Mouse (Mus musculus): Measurements from ENCODE around the gene Trim62. TPM values are rescaled to one million over a fixed set of nuclear protein-coding genes. Genes with fewer than 3 reads are reported as not detected.

Gene Trim62
- polyA plus RNA-seq, 2 experiments, result 9.2 TPM

GRCm38 (mm10) chr4:128947326-128947933 lies 64.0 kb downstream of the Trim62 start:
- no peak for DNase-seq (ENCODE audit: low spot score)
- 0 out of 2 replicates have a peak, but pooled peaks cover 4% of the 10 kb centered on the region for H3K4me1 ChIP-seq (ENCODE audit: control insufficient read depth, insufficient read depth, low read length)
- H3K9me3 ChIP-seq (ENCODE audit: control insufficient read depth, low read length), result no peaks in the 10 kb centered on the region
- H3K27ac ChIP-seq (replicated peaks; ENCODE audit: low read depth, low read length), result no peak overlapping the region
- H3K27me3 ChIP-seq (ENCODE audit: control insufficient read depth, insufficient read depth, low read length), result no peaks in the 10 kb centered on the region
- no peak for ATAC-seq (ENCODE audit: low FRiP score, low read depth)
- no peak overlapping the region for H3K4me3 ChIP-seq (replicated peaks; ENCODE audit: low read length)
- TF ChIP-seq POLR2A (IDR thresholded peaks at IDR 0.05; ENCODE audit: borderline replicate concordance, extremely low read depth, insufficient read depth, insufficient read length), result no peak
- WGBS, result 14% methylated on average over 18 of the region's 18 CpGs
- no peak overlapping the region for H3K4me2 ChIP-seq (replicated peaks; ENCODE audit: low read depth, low read length, severe bottlenecking)
- H3K36me3 ChIP-seq (ENCODE audit: control insufficient read depth, insufficient read depth, low read length), result peaks cover 4% of the 10 kb centered on the region; the same call in 1 of the 2 replicates
- no peak overlapping the region for H3K9ac ChIP-seq (ENCODE audit: low read depth, low read length, severe bottlenecking)

- H3K4me2 ChIP-seq (replicated peaks; ENCODE audit: low read depth, low read length, severe bottlenecking), result no peak overlapping the region
- H3K27me3 ChIP-seq (ENCODE audit: control insufficient read depth, insufficient read depth, low read length), result no peaks in the 10 kb centered on the region
- H3K9ac ChIP-seq (ENCODE audit: low read depth, low read length, severe bottlenecking), result no peak overlapping the region
- H3K9me3 ChIP-seq (ENCODE audit: control insufficient read depth, low read length), result no peaks in the 10 kb centered on the region
- no peak overlapping the region for H3K4me3 ChIP-seq (replicated peaks; ENCODE audit: low read length)
- H3K27ac ChIP-seq (replicated peaks; ENCODE audit: low read depth, low read length), result no peak overlapping the region
- H3K4me1 ChIP-seq (ENCODE audit: control insufficient read depth, insufficient read depth, low read length), result 0 out of 2 replicates have a peak, but pooled peaks cover 4% of the 10 kb centered on the region
- TF ChIP-seq POLR2A (IDR thresholded peaks at IDR 0.05; ENCODE audit: borderline replicate concordance, extremely low read depth, insufficient read depth, insufficient read length), result no peak
- 26% methylated on average over 6 of the region's 6 CpGs for WGBS
- ATAC-seq (ENCODE audit: low FRiP score, low read depth) (no peak), DNase-seq (ENCODE audit: low spot score) (peak; percentile 42)
- no peaks in the 10 kb centered on the region for H3K36me3 ChIP-seq (ENCODE audit: control insufficient read depth, insufficient read depth, low read length)
Observed at GRCm38 (mm10) chr4:128948137-128948674, 64.8 kb downstream of the Trim62 start.

- no peak overlapping the region for H3K27ac ChIP-seq (replicated peaks; ENCODE audit: low read depth, low read length)
- H3K9ac ChIP-seq (ENCODE audit: low read depth, low read length, severe bottlenecking), result no peak overlapping the region
- H3K4me2 ChIP-seq (replicated peaks; ENCODE audit: low read depth, low read length, severe bottlenecking), result no peak overlapping the region
- no peaks in the 10 kb centered on the region for H3K36me3 ChIP-seq (ENCODE audit: control insufficient read depth, insufficient read depth, low read length)
- 34% methylated on average over 15 of the region's 15 CpGs for WGBS
- H3K4me3 ChIP-seq (replicated peaks; ENCODE audit: low read length), result no peak overlapping the region
- ATAC-seq (ENCODE audit: low FRiP score, low read depth) (no peak), DNase-seq (ENCODE audit: low spot score) (no peak)
- H3K4me1 ChIP-seq (ENCODE audit: control insufficient read depth, insufficient read depth, low read length), result 0 out of 2 replicates have a peak, but pooled peaks cover 4% of the 10 kb centered on the region
- no peak for TF ChIP-seq POLR2A (IDR thresholded peaks at IDR 0.05; ENCODE audit: borderline replicate concordance, extremely low read depth, insufficient read depth, insufficient read length)
- H3K9me3 ChIP-seq (ENCODE audit: control insufficient read depth, low read length), result no peaks in the 10 kb centered on the region
- no peaks in the 10 kb centered on the region for H3K27me3 ChIP-seq (ENCODE audit: control insufficient read depth, insufficient read depth, low read length)
Observed at GRCm38 (mm10) chr4:128949470-128950005, 66.2 kb downstream of the Trim62 start.

- WGBS, result 77% methylated on average over 5 of the region's 5 CpGs
- no peak overlapping the region for H3K4me2 ChIP-seq (replicated peaks; ENCODE audit: low read depth, low read length, severe bottlenecking)
- no peak overlapping the region for H3K9ac ChIP-seq (ENCODE audit: low read depth, low read length, severe bottlenecking)
- H3K4me3 ChIP-seq (replicated peaks; ENCODE audit: low read length), result no peak overlapping the region
- no peak for DNase-seq (ENCODE audit: low spot score)
- H3K9me3 ChIP-seq (ENCODE audit: control insufficient read depth, low read length), result no peaks in the 10 kb centered on the region
- H3K27me3 ChIP-seq (ENCODE audit: control insufficient read depth, insufficient read depth, low read length), result no peaks in the 10 kb centered on the region
- 0 out of 2 replicates have a peak, but pooled peaks cover 4% of the 10 kb centered on the region for H3K4me1 ChIP-seq (ENCODE audit: control insufficient read depth, insufficient read depth, low read length)
- ATAC-seq (ENCODE audit: low FRiP score, low read depth), result no peak
- no peak overlapping the region for H3K27ac ChIP-seq (replicated peaks; ENCODE audit: low read depth, low read length)
- no peak for TF ChIP-seq POLR2A (IDR thresholded peaks at IDR 0.05; ENCODE audit: borderline replicate concordance, extremely low read depth, insufficient read depth, insufficient read length)
- no peaks in the 10 kb centered on the region for H3K36me3 ChIP-seq (ENCODE audit: control insufficient read depth, insufficient read depth, low read length)
Observed at GRCm38 (mm10) chr4:128950461-128950860, 67.1 kb downstream of the Trim62 start.

GRCm38 (mm10) chr4:128953851-128954250 lies 70.5 kb downstream of the Trim62 start:
- WGBS, result 87% methylated on average over 5 of the region's 5 CpGs
- ATAC-seq (ENCODE audit: low FRiP score, low read depth), result no peak

More at GRCm38 (mm10) chr4:128953851-128954250, 70.5 kb downstream of the Trim62 start:
- Histone ChIP-seq H3K4me3 (replicated peaks; ENCODE audit: low read length) (no peak overlapping the region), H3K4me1 (ENCODE audit: control insufficient read depth, insufficient read depth, low read length) (peaks cover 14% of the 10 kb centered on the region), H3K36me3 (ENCODE audit: control insufficient read depth, insufficient read depth, low read length) (no peaks in the 10 kb centered on the region), H3K4me2 (replicated peaks; ENCODE audit: low read depth, low read length, severe bottlenecking) (no peak overlapping the region), H3K27me3 (ENCODE audit: control insufficient read depth, insufficient read depth, low read length) (no peaks in the 10 kb centered on the region), H3K9me3 (ENCODE audit: control insufficient read depth, low read length) (no peaks in the 10 kb centered on the region), H3K9ac (ENCODE audit: low read depth, low read length, severe bottlenecking) (no peak overlapping the region), H3K27ac (replicated peaks; ENCODE audit: low read depth, low read length) (no peak overlapping the region)
- DNase-seq (ENCODE audit: low spot score), result no peak
- TF ChIP-seq POLR2A (IDR thresholded peaks at IDR 0.05; ENCODE audit: borderline replicate concordance, extremely low read depth, insufficient read depth, insufficient read length), result no peak

Data from limb, embryonic 14.5 days (tissue).